Mouse (Mus musculus) retina, embryonic 14.5 days (tissue): ENCODE measurements around the gene Gm6614.
"Not testable (repeated sequence)": the region's sequence is repeated elsewhere in the genome, so short reads cannot be mapped to it uniquely, and the experiment has no call there.

Source experiments
- DNase-seq: peaks from one replicate; pipeline ENCODE4 v3.0.0-alpha.2; 2015; ENCODE audit warnings: low spot score

Gene Gm6614

DNA sequence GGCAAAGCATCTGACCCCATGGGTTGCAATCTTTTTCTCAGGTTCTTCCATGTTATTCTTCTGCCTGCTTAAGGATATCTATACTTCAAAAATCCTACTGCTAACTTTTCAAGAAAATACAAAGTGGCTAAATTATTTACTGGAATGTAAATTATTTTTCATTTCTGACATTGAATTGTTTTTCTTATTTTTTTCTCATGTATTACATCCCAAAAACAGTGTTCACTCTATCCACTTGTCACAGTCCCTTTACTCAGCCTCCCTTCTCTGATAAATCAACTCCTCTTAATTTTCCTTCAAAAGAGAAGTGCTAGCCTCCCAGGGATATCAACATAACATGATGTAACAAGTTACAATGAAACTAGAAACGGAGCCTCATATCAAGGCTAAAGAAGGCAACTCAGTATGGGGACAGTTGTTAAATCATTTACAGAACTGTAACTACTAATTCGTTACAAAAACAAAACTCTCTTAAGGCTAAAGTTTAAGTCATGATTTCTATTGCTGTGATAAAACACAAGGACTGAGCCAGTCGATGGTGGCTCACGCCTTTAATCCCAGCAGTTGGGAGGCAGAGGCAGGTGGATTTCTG is at the start of gene Gm6614:
TSS of gene Gm6614 (minus strand) at position 51 of the 592 bp plus-strand sequence.
- no peak for DNase-seq

DNA sequence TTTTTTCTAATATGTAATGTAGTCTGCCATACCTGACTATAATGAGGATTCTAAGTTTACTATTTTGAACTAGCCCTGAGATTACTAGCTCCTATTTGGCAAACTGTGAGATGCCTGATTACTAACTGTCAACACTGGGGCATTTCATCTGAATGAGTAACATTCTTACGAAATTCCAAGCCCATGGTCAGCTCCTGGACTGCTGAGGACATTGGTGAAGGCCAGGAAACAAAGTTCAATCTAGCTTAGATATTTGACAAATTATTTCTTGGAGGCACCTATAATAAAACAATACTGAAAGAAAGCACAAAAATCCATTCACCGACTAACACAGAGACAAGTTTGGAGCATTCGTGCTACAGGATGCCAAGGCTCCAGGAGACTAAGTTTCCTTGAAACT is 47.1 kb upstream of the Gm6614 start:
- not testable (repeated sequence) for DNase-seq

DNA sequence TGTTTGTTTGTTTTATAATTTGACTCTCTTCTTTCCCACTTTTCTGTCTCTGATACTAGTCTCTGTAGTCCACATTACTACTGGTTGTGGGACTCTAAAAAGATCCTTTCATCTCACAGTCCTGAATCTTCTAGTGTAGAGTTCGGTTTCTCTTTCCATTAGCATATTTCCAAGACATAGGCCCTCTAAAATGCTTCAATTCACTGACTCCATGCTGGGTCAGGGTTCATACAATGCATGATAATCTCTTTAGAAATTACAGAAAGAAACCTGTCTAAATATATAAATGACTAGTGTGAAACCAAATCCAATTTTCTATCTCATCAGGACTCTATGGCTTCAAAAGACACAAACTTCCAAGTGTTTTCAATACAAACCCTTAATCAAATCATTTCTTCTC is 36.5 kb upstream of the Gm6614 start:
- DNase-seq: no peak

DNA sequence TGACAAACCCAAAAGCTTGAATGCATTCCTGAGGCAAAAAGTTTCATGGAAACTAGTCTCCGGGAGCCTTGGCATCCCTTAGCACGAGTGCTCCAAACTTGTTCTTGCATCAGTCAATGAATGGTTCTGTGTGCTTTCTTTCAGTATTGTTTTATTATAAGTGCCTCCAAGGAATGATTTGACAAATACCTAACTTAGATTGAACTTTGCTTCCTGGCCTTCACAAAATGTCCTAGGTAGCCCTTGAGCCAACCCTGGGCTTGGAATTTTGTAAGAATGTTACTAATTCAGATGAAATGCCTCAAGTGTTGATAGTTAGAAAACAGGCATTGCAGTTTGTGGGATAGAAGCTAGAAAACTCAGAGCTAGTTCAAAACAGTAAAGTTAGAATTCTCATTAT is 34.5 kb upstream of the Gm6614 start:
- no peak for DNase-seq

DNA sequence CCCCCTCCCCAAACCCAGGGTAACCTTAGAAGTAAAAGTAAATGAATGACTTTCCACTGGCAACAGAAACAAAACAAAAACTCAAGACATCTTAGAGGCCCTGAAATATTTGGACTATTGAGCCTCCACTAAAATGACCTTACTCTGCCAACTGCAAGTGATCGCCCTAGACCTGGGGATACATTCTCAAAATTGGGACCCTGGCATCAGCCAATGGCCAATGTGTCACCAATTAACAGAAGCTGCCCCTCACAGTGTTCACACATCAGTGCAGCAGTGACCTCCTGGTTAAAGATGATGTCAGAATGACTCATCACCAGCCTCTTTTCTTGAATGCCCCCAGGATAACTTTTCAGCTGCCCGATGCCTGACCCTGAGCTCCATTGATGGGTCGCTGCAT is 30.7 kb upstream of the Gm6614 start:
- no peak for DNase-seq

DNA sequence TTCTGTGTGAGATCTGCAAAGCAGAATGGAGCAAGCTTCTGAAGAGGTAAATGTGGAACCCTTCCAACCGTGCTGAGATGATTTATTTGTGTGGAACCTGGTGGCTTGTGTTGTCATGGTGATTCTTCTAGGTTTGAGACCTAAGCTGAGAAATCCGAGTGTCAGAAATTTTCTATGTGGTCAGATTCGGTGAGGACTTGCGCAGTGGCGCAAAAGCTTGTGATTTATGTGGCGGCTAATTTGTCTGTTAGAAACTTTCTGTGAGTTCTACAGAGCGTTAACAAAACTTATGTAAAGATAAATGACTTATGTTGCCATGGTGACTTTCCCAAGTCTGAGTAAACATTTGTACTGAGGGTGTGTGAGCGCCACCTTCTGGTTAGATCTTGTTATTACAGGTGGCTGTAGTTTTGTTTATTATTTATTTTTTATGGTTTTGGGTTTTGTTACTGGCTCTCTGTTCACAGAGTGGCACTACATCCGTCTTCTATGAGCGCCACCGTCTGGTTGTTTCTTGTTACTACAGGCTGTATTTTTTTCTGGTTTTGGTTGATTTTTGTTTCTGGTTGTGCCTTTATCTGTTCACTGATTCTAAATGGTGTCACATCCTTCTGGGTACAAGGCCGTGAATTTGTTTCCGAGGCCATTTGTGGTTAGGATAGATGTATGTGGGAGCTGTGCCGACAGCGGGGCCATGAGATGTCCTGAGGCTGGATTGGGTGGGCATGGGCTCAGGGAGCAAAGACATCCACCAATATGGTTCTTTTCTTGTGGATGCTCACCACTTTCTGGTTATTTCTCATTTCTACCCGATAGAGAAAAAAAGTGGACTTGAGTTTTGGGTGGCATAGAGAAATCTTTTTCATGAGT is 29.3 kb upstream of the Gm6614 start:
- DNase-seq: peak; percentile 72

DNA sequence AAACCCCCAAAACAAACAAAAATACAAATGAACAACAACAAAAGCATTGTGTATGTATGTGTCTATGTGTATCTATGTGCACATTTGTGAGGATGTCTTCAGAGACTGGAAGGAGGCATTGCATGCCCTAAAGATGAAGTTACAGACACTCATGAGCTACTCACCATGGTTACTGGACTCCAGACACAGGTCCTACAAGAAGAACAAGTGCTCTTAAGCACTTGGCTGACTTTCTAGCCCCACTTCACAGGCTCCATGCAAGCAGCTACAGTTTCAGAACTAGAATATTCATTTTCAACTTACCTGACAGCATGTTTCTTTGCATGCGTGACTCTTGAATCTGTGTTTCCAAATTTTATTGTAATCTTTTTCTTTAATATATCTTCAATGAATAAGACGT is 24.6 kb upstream of the Gm6614 start:
- no peak for DNase-seq

DNA sequence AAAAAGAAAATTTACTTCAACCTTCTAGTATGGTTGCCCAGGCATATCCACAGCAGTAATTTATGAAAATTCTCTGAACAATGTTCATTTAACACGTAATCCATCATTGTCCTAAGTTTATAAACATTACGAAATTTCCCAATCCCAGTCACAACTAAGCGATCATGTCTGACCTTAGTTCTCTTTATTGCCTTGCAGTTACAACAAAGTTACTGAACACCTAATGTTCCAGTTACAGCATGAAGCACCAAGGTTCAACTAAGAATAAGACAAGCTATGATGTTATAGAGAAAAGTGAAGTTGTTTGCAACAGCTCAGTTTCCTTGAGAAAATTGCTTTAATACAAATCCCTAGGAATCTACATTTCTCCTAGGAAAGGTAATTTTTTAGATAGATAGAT is 10.5 kb upstream of the Gm6614 start:
- DNase-seq: no peak

DNA sequence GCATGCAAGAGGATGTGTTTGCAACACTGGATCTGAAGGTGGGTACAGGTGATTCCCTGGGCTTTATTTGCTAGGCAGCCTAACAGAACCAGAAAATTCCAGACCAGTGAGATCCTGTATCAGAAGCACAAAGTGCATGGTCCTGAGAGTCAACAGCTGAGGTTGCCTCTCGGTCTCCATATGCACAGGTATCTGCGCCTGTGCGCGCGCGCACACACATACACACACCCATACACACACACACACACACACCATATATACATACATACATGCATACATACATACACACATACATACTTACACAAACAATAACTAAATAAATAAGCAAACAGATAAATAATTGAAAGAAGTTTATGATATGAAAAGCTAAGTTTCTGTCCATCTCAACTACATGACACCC is 24.4 kb downstream of the Gm6614 start:
- DNase-seq: no peak

DNA sequence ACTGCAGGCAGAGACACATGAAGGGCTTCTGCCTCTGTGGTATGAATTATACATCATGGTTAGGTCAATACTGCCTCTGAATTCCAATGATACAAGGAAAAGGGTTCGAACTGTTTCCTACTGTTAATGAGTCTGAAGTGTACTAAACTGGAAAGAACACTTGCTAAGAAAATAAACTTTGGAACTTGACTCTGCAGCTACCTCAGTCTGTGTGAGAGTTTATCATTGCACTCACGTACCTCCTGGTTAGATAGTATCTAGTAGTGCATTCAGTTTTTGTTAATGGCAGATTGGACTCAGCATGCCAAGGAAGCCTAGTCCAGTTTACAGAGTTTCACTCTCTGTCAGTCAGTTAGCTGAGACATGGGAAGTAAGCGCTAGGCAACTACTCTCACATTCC is 26.6 kb downstream of the Gm6614 start:
- peak; percentile 4 for DNase-seq

DNA sequence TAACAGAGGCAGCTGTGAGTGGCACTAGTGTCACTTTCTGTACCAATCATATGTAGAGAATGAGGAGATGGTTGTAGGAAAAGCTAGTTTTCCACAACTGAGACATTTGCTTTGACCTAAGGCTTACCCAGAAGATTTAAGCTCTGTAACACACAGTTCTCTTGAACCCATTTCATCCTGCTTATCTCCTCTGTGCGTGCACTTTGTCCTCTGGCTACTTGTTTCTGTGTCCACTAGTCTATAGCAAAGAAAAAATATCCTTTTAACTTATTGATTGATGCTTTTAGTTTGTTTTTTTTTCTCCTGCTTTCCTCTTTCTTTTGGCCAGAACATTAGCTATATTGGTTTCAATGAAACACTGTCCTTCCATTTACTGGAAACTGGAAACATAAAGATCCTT is 48.8 kb downstream of the Gm6614 start:
- no peak for DNase-seq

DNA sequence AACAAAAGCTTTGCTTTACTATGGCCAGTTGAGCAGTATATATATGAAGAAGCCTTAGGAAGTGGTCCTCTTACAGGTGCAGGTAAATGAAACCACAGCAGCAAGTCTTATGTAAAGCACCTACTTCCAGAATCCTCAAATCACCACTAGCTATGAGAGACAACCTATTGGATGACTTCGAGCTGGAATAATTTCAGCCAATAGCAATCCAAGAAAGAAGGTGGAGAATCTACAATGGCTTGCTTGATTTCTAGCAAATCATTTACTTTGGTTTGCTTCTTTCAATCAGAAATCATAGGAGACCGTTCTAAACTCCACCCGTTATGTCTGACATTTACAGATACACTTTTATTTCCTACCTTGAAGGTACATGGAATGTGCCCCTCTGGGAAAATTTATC is 49.4 kb downstream of the Gm6614 start:
- no peak for DNase-seq

DNA sequence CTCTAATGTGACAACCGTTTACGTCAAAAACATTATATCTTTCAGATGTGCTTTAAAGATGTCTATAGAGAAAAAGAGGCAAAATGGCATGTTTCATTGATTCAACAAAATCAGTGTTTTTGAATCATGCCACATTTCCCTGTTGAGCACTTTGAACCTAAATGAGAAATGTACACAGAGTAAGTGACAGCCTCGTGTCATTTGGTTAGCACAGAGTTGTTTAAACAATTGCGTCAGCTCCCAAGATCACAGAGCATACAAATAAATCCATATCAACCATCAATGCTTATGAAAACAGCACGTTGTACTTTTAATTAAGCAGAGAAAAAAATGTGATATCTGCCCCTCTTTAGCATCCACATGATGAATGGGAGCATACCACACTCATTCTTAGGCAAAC is 50.7 kb downstream of the Gm6614 start:
- no peak for DNase-seq

DNA sequence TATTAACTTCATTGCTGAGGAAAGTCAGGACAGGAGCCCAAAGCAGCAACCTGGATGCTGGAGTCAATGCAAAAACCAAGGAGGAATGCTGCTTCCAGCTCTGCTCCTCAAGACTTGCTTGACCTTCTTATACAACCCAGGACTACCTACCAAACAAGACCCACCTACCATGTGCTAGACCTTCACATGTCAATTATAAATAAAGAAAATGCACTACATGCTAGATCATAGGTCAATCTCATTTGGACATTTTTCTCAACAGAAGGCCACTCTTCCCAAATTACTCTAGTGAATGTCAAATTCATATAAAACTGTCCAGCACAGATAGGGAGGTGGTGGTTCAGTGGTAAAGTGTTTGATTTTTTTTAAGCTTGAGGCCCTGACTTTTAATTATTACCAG is 64.4 kb downstream of the Gm6614 start, which contains the start of gene Slco1a1:
TSS of gene Slco1a1 (minus strand) at position 101 of the 400 bp plus-strand sequence.
- no peak for DNase-seq

DNA sequence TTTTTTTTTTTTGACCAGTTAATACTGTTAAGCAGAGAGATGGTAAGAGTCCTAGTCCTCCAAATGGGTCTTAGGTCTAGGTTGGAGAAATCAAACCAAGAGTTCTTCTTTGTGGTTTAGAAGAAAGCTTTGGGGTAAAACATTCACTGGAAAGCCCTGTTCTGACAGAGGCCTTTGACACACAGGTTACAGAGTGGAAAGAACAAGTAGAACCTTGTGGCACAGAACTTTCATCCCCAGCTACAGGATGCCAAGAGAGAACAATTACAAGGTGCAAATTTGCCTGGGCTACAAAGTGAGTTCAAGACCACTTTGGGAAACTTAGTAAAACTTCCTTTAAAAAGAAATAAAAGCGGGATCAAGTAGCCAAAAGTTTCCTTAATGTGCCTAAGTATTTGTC is 70.8 kb downstream of the Gm6614 start:
- DNase-seq: no peak
